Mouse (Mus musculus) thymus, adult 2 months (tissue): ENCODE measurements around the gene Samm50. TPM values are rescaled to one million over a fixed set of nuclear protein-coding genes. Genes with fewer than 3 reads are reported as not detected.

Experiments used
- DNase-seq: peaks from one replicate; pipeline ENCODE4 v3.0.0; 2021
- H3K27ac ChIP-seq: fragments of 200-500 bp; 2 replicates; pipeline ENCODE4 v1.5.1; 2012; ENCODE audit warnings: low read length, control low read depth; ENCODE audit not compliant: control insufficient read depth, insufficient read depth
- H3K27me3 ChIP-seq: fragments of 200-500 bp; 2 replicates; pipeline ENCODE4 v1.6.1; 2012; ENCODE audit warnings: mild to moderate bottlenecking, low read length, moderate library complexity, mixed read lengths; ENCODE audit not compliant: control insufficient read depth, insufficient read depth
- H3K36me3 ChIP-seq: fragments of 200-500 bp; 2 replicates; pipeline ENCODE4 v1.6.1; 2012; ENCODE audit warnings: mild to moderate bottlenecking, low read length, moderate library complexity; ENCODE audit not compliant: control insufficient read depth, insufficient read depth
- H3K4me1 ChIP-seq: fragments of 200-500 bp; replicated peaks from 2 replicates; pipeline ENCODE4 v1.6.1; 2012; ENCODE audit warnings: low read length; ENCODE audit not compliant: control insufficient read depth, insufficient read depth
- H3K4me3 ChIP-seq: fragments of 200-500 bp; 2 replicates; pipeline ENCODE4 v1.5.1; 2012; ENCODE audit warnings: mild to moderate bottlenecking, low read length, control low read depth, moderate library complexity; ENCODE audit not compliant: control insufficient read depth, insufficient read depth
- CTCF ChIP-seq: fragments of 200-500 bp; IDR thresholded peaks from 2 replicates; pipeline ENCODE4 v1.5.1; 2012; ENCODE audit warnings: mild to moderate bottlenecking, control low read depth, low read length, moderate library complexity, borderline replicate concordance; ENCODE audit not compliant: control insufficient read depth, poor library complexity, insufficient read depth; ENCODE audit errors: extremely low read depth
- POLR2A ChIP-seq: fragments of 200-500 bp; IDR thresholded peaks from 2 replicates; pipeline ENCODE4 v1.6.1; 2012; ENCODE audit warnings: mild to moderate bottlenecking, low read length, control low read depth, moderate library complexity; ENCODE audit not compliant: control insufficient read depth, poor library complexity, insufficient read depth; ENCODE audit errors: extremely low read depth
- WGBS: fragments of 180-500 bp; shearing (Covaris S2); methylation state at CpG from one replicate; pipeline ENCODE4 v1.1.7; 2018; 5-methylcytosine and 5-hydroxymethylcytosine counted together
- polyA plus RNA-seq: library from polyadenylated mRNA; depleted of rRNA; stranded (reverse); fragments of >200 nt; gene quantifications from 2 replicates; pipeline ENCODE4 v1.2.3, GENCODE M21; 2012

Gene Samm50
- polyA plus RNA-seq, 1 experiment = 15.2 TPM

- WGBS = 64% methylated on average over 6 of the region's 6 CpGs
- Histone ChIP-seq H3K4me1 (peaks cover 4% of the 10 kb centered on the region), H3K36me3 (peaks cover 10% of the 10 kb centered on the region; the same call in 1 of the 2 replicates), H3K4me3 (no peak overlapping the region), H3K27ac (no peak overlapping the region), H3K27me3 (no peaks in the 10 kb centered on the region)
- TF ChIP-seq CTCF (no peak), POLR2A (no peak)
- DNase-seq = no peak
Measured at GRCm38 (mm10) chr15:84213162-84213739, 21.2 kb downstream of the Samm50 start.

GRCm38 (mm10) chr15:84214476-84214875, 22.4 kb downstream of the Samm50 start:
- no peak overlapping the region for H3K4me3 ChIP-seq
- H3K27me3 ChIP-seq = no peaks in the 10 kb centered on the region
- 97% methylated on average over 7 of the region's 7 CpGs for WGBS
- TF ChIP-seq POLR2A (no peak), CTCF (no peak)
- H3K27ac ChIP-seq = no peak overlapping the region
- H3K4me1 ChIP-seq = peaks cover 2% of the 10 kb centered on the region; the same call in 1 of the 2 replicates
- no peak for DNase-seq
- H3K36me3 ChIP-seq = peaks cover 6% of the 10 kb centered on the region; the same call in 1 of the 2 replicates

GRCm38 (mm10) chr15:84215273-84215672, 23.2 kb downstream of the Samm50 start:
- Histone ChIP-seq H3K27me3 (no peaks in the 10 kb centered on the region), H3K27ac (no peak overlapping the region), H3K4me1 (peaks cover 2% of the 10 kb centered on the region; the same call in 1 of the 2 replicates), H3K4me3 (no peak overlapping the region), H3K36me3 (peaks cover 6% of the 10 kb centered on the region; the same call in 1 of the 2 replicates)
- TF ChIP-seq CTCF (no peak), POLR2A (no peak)
- no peak for DNase-seq
- 95% methylated on average over 2 of the region's 2 CpGs for WGBS

- no peak overlapping the region for H3K4me3 ChIP-seq
- H3K27me3 ChIP-seq = no peaks in the 10 kb centered on the region
- peaks cover 2% of the 10 kb centered on the region; the same call in 1 of the 2 replicates for H3K4me1 ChIP-seq
- H3K27ac ChIP-seq = no peak overlapping the region
- H3K36me3 ChIP-seq = peaks cover 6% of the 10 kb centered on the region; the same call in 1 of the 2 replicates
- no peak for DNase-seq
- TF ChIP-seq CTCF (no peak), POLR2A (no peak)
Measured at GRCm38 (mm10) chr15:84216026-84216425, 24.0 kb downstream of the Samm50 start.

GRCm38 (mm10) chr15:84216461-84217084, 24.5 kb downstream of the Samm50 start:
- H3K4me3 ChIP-seq = no peak overlapping the region
- TF ChIP-seq POLR2A (no peak), CTCF (no peak)

GRCm38 (mm10) chr15:84217969-84218782, 26.1 kb downstream of the Samm50 start:
- DNase-seq = no peak
- 39% methylated on average over 23 of the region's 23 CpGs for WGBS
- Histone ChIP-seq H3K4me1 (peaks cover 2% of the 10 kb centered on the region; the same call in 1 of the 2 replicates), H3K27ac (no peak overlapping the region), H3K36me3 (peaks cover 6% of the 10 kb centered on the region; the same call in 1 of the 2 replicates), H3K27me3 (no peaks in the 10 kb centered on the region), H3K4me3 (no peak overlapping the region)
- no peak for TF ChIP-seq CTCF
- TF ChIP-seq POLR2A = no peak

More at GRCm38 (mm10) chr15:84216461-84217084, 24.5 kb downstream of the Samm50 start:
- Histone ChIP-seq H3K4me1 (peaks cover 2% of the 10 kb centered on the region; the same call in 1 of the 2 replicates), H3K36me3 (peaks cover 6% of the 10 kb centered on the region; the same call in 1 of the 2 replicates), H3K27me3 (no peaks in the 10 kb centered on the region), H3K27ac (no peak overlapping the region)
- DNase-seq = no peak
- 86% methylated on average over 7 of the region's 7 CpGs for WGBS
